Mouse (Mus musculus): ENCODE results near the gene Chrnb2. TPM values are rescaled to one million over a fixed set of nuclear protein-coding genes. Genes with fewer than 3 reads are reported as not detected.

The Chrnb2 gene
- total RNA-seq, 2 experiments from 2014 or later: 0.38 to 1.0 TPM

DNA sequence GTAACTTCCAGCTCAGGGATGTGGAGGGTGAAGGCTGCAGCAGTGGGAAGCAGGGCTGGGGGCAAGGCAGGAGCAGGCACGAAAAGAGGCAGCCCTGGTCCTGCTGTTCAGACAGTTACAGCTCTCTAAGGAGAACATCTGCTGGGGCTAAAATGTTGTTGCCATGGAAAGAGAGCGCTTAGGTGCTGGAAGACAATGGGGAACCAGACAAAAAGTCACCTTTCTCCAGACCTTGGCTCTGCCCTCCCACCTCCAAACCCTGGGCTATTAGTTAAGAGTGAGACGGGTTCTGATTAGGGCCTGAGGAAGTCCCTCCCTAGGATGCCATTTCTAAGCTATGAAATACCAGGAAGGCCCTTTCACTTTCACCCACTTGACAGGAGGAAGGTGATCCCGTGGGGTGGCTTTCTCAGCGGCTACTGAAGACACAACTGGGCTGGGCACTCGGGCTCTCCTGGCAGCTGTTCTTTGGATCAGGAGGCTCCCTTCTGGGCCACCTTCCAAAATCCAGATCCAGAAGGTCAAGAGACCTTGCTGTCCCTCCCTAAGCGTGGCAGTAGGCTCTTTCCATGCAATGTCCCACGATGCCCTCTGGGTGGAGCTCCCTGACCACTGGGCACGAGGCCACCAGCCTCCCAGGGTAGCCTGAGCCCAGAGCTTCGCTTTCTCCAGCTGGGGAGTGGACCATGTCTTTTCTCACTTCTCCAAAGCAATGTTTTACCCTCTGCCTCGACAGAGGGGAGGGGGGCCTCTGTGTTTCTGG, 20.7 kb upstream of the Chrnb2 start:
- ATAC-seq (replicated peaks; ENCODE audit: low FRiP score, low TSS enrichment, poor library complexity, severe bottlenecking): peak; percentile 77

DNA sequence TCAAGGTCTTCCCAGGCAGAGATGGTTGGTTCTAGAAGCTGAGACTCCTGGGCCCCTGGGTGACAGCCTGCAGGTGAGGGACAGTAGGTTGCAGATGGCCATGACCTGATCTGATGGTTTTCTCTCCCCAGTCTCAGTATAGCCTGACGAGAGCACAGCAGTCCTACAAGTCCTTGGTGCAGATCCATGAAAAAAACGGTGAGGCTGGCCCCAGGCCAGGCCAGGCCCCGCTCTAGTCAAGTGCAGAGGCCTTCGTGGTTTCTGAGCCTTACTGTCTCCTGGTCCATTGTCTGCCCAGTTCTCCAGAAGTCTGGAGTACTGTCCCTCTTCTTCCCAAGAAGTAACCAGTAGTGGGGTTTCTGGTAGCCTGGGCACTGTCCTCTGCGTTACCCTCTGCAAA, 17.2 kb upstream of the Chrnb2 start:
- no peak for ATAC-seq (replicated peaks; ENCODE audit: low FRiP score, low TSS enrichment, poor library complexity, severe bottlenecking)

DNA sequence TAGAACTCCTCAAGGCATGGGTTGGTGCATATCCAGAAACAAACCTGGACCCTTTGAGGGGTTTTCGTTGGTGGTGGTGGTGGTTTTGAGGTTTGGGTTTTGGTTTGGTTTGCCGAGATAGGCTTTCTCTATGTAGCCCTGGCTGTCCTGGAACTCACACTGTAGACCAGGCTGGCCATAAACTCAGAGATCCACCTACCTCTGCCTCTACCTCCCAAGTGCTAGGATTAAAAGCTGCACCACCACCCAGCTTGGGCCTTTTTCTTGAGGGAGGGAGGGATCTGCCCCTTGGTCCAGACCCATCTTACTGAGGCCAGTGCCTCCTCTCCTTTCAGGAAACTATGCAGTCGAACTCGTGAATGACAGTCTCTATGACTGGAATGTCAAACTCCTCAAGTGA, 15.7 kb upstream of the Chrnb2 start:
- no peak for ATAC-seq (replicated peaks; ENCODE audit: low FRiP score, low TSS enrichment, poor library complexity, severe bottlenecking)

DNA sequence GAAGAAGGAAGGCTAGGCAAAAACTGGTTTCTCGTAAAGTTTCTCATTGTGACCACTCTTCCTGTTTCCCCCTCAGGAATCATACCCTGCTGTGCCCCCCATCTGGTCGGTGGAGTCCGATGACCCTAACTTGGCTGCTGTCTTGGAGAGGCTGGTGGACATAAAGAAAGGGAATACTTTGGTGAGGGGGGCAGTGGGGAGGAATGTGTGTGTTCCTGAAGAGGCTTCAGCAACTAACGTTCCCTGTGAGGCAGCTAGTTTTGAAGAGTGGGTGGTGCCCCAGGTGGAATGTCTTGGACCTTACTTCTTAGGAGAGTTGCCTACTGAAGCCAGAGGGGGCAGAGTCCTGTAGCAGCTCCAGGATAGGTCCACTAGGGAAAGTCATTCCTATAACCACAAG, 11.6 kb upstream of the Chrnb2 start:
- no peak for ATAC-seq (replicated peaks; ENCODE audit: low FRiP score, low TSS enrichment, poor library complexity, severe bottlenecking)

DNA sequence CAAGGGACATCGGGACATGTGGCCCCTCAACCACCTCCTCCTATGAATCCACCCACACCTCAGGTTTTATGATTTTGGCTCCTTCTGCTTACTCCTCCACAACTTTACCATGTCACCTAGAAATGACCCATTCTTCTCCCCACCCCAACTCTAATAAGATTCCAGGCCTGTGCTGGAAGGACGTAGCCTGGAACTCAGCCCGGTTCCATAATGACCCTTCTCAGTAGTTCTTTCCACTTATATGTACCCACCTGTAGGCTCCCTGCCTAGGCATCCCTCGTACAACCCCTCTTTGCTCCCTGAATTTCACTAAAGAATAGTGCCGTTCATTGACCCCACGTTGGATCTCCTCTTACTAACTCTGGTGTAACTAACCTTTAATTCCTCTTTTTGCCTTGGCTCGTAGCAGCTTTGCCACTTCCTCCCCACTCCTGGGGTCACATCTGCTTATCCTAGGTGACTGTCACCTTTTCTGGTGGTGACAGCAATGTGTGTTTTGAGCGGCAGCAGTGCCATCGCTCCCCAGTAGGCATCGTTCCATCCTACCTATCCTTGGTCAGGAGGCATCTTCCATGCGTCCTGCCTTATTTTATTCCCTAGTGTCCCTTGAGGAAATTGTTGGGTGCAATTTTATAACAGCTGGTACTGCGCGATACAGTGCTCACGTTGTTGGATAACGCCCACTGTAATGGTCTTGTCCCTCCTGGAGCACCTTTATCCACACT, 10.0 kb upstream of the Chrnb2 start:
- no peak for ATAC-seq (replicated peaks; ENCODE audit: low FRiP score, low TSS enrichment, poor library complexity, severe bottlenecking)

DNA sequence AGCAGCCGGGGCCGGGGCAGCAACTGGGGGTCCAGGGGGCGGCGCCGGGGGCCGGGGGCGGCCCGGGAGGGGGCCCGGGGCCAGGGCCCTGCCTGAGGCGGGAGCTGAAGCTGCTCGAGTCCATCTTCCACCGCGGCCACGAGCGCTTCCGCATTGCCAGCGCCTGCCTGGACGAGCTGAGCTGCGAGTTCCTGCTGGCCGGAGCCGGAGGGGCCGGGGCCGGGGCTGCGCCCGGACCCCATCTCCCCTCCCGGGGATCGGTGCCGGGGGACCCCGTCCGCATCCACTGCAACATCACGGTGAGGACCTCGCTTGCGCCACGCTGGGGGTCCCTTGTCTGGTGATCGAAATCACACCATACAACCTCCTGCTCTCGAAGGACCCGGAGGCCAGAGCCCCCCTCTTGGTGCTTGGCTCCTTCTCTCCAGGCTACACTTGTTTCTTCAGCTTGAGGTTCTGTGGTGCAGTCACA, 9.3 kb upstream of the Chrnb2 start:
- no peak for ATAC-seq (replicated peaks; ENCODE audit: low FRiP score, low TSS enrichment, poor library complexity, severe bottlenecking)

DNA sequence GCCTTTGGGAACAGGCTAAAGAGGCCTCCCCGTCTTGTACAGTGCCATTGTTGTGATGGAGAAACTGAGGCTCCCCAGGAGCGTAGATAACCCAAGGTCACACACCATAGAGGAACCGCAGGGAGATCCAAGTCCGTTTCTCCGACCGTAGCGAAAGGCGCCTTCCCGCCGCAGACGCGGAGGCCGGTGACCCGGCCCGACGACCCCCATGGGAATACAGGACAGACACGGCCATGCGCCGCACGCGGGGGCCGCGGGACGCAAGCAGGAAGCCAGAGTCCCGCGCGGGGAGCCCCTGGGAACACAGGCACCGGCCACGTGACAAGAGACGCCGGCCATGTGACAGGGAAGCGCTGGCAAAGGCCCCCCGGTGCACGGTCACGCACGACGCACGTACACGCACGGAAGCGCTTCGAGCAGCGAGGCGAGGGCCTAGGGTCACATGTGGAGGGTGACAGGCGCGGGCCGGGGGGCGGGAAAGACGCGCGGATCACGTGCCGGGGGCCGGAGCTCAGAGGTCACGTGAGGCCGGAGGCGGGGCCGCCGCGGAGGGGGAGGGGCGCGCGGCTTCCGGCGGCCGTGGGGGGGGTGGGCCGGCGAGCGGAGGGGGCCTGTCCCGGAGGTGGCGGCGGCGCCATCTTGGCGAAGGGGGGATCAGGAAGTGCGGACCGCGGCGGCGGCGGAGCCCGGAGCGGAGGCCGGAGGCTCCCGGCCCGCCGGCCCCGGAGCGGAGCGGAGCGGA, 8.7 kb upstream of the Chrnb2 start, which contains the start of gene Ube2q1:
TSS of gene Ube2q1 (plus strand) at position 649 of the 742 bp plus-strand sequence.
- ATAC-seq (replicated peaks; ENCODE audit: low FRiP score, low TSS enrichment, poor library complexity, severe bottlenecking): peak; percentile 79

DNA sequence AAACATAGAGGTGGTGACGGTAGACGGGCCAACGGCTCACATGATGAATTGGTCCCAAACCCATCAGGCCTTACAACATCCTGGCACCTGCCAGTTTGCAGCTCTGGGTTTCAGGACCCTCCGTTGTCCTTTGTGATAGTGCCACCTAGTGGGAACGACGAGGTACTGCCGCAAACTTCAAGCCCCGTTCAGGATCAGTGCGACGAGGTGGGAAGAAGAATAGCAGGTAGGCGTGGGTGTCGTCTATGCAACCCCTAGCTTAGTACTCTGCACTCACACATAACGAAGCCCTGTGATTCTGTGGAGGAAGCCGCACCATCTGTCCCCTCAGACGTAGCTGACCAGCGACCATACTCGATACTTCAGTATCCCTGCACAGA, 8.1 kb upstream of the Chrnb2 start:
- ATAC-seq (replicated peaks; ENCODE audit: low FRiP score, low TSS enrichment, poor library complexity, severe bottlenecking): peak; percentile 74

DNA sequence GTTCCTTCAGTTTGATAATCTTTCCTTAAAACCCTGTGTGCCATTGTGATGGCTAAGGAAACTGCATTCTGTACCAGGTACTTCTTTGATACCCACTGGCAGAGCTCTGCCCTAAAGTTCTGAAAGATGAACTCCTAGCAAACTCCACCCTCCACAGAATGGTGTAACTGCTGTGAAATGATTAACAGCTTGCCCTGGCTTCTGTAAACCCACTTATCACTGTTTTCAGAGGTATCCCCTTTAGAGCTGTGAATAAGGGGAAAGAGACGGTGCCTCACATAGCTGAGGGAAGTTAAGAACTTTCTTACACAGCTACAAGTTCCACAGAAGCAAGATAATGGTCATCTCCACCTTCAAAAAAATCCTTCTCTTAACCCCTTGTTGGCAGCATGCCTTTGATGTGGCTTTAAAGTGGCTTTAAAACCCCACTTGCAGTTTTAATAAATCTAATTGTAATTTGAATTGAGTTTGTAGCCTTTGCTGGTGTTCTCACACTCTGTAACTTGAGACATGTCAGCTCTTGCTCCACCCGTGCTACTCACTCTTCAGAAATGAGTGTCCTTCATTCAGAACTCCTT, 6.1 kb upstream of the Chrnb2 start:
- ATAC-seq (replicated peaks; ENCODE audit: low FRiP score, low TSS enrichment, poor library complexity, severe bottlenecking): no peak

DNA sequence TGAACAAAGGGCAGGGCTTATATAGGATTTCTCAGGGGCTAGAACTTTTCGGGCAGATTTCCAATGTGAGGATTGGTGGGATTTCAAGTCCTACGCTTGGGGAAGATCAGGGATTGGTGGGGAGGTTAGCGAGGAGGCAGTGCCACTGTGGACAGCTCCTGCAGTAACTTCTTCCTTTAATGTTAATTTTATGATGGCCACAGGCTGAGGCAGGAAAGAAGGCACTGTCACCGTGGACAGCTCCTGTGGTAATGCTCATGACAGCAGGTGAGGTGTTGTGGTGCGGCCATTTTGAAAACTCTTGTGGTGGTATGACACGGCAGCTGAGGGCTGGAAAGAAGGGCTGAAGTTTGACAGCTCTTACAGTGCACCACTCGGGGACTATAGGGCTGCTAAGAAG, 5.2 kb upstream of the Chrnb2 start:
- ATAC-seq (replicated peaks; ENCODE audit: low FRiP score, low TSS enrichment, poor library complexity, severe bottlenecking): no peak

DNA sequence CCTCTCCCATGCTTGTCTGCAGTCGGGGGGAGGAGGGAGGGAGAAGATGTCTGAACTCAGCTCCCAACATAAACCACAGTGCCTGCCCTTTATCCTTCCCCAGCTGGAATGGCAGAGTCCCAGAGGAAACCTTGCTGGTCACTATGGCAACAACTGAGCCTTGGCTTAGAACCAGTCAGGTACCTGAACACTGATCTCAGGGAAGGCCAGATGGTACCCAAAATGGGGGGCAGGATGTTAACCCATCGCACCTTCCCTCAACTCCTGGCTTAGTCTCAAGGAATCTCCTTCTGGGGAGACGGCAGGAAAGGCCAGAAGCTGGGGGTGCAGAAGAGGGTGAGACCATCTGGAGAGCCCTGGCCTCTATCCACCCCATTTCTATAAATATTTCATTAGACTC, 4.6 kb downstream of the Chrnb2 start:
- no peak for ATAC-seq (replicated peaks; ENCODE audit: low FRiP score, low TSS enrichment, poor library complexity, severe bottlenecking)

DNA sequence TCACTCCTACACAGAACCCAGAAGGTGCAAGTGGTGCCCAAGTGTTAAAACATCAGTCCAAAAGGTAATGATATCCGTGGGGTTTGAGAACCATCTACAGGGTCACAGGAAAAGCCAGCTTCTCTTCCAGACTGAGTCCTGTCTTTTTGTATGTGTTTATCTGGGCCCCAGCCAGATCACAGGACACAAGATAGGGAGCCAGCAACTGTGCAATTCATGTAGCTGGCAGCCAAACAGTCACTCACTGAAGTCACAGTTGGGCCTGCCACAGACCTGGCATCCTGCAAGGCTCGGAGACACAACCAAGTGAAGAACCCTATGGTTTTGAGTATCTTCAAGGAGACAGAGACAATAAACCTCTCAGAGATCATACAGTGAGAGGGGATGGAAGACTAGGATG, 6.6 kb downstream of the Chrnb2 start:
- no peak for ATAC-seq (replicated peaks; ENCODE audit: low FRiP score, low TSS enrichment, poor library complexity, severe bottlenecking)

DNA sequence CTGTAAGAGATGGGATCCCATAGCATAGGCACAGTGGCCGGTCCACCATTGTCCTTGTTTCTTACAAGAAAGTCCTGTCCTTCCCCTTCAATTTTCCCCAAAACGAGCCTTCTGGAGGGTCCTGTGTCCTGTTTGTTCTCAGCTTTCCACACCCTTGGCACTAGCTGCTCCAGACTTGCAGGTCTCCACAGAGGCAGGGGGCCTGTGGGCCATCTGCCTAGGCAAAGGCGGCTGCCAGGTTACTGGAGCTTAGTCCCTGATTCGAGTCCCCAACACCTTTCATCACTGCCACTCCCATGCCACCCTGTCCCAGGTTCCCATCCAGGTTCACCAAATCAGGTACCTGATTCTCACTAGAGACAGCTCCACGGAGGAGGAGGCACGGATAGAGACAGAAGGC, 9.1 kb downstream of the Chrnb2 start:
- no peak for ATAC-seq (replicated peaks; ENCODE audit: low FRiP score, low TSS enrichment, poor library complexity, severe bottlenecking)

DNA sequence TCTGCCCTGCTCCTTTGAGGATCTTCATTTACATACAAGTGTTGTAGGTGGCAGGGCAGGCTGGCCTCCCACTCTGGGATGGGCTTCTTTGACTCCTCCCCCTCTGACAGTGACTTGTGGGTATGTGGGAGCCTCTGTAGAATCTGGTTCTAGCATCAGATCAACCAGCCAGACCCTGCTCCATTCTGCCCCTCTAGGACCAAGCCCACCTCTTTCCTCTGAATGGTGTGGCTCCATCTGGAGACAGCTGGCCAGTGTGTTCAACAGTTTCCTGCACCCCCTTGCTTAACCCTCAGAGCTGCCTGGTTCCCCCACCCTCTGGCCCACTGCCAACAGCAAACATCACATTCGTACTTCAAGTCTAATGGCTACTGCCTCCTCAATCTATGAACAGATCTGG, 12.1 kb downstream of the Chrnb2 start:
- no peak for ATAC-seq (replicated peaks; ENCODE audit: low FRiP score, low TSS enrichment, poor library complexity, severe bottlenecking)

DNA sequence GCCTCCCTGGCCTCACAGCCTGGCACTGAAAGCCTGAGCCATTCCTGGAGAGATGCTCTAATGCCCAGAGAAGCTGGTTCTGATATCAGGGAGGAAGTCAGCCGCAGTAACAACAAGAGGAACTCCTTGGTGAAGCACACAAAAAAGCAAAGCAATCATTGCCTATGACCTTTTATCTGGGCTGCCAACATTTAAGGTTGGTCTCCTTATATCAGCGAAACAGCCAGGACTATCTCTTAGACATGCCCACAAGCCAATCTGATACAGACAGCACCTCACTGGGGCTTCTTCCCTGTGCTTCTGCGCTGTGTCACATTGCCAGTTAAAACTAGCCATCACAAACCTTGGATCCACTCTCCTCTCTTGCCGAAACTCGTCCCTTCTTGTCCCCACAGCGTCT, 25.9 kb downstream of the Chrnb2 start:
- no peak for ATAC-seq (replicated peaks; ENCODE audit: low FRiP score, low TSS enrichment, poor library complexity, severe bottlenecking)

DNA sequence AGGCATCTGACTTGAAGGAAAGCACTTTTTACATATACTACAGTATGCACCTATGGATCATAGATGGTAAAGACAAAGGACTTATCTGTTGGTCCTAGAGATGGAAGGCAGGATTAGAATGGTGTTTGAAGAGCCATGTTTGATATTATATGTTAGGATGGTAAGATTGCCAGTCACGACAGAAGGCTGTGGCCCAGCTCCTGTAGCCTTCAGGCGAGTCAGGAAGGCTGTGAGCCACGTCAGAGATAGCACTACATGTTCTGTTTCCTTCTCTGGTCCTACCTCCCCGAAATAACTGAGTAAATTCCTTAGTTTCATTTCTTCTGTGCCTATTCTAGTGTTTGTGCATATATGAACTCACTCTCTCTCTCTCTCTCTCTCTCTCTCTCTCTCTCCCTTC, 32.3 kb downstream of the Chrnb2 start:
- ATAC-seq (replicated peaks; ENCODE audit: low FRiP score, low TSS enrichment, poor library complexity, severe bottlenecking): no peak

DNA sequence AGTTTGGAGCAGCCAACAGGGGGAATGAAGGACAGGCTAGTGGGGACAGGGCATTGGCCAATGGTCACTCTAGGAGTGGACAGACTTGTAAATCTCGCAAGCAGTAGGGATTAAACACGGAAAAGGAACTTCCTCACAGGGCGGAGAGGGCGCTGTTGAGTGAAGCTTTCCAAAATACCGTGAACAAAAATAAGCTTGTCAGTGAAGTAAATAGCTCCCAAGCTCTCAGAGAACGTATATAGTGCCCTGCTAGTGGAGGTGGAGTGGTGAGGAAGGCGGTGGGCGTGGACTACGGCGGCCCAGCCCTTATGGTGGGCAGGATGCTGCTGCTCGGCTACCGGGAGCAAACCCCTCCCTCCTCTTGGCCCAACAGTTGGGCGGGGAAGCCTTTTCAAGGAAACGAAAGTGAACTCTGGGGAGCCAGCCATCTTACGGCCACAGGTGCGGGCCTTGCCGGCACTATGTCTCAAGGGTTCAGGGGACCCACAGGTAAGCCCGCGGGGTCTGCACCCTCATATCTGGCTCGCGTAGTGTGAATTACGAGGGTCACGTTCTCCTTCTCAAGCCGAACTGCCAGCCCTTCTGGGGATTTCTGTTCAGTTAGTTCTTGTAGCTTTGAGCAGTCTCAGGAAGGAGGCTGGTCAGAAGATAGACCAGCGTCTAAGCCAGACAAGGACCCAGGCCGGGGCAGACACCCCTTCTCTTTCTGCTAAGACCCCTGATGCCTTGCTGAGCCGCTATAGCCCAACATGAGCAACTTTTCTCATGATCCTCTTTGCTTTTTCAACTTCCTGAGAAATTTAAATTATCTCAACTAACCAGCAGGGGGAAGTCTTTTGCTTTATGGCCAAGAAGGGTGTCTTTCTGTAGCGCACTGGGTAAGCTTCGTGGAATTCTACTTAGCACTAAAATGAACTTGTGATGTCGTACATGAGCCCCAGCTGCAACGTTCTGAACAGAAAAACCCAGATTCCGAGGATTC, 33.8 kb downstream of the Chrnb2 start:
- peak; percentile 96 for ATAC-seq (replicated peaks; ENCODE audit: low FRiP score, low TSS enrichment, poor library complexity, severe bottlenecking)

DNA sequence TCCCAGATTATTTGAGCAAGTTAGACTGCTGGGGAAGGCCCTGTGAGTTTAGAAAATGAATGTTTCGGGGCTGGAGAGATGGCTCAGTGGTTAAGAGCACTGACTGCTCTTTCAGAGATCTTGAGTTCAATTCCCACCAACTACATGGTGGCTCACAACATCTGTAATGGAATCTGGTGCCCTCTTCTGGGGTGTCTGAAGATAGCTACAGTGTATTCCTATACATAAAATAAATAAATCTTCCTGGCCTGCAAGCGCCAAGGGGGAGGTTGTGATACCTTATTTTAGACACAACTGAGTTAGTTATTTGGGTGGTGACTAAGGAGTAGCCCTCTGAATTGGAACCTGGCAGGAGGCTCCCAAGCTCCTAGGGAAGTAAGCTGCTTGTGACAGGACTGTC, 35.6 kb downstream of the Chrnb2 start:
- no peak for ATAC-seq (replicated peaks; ENCODE audit: low FRiP score, low TSS enrichment, poor library complexity, severe bottlenecking)

DNA sequence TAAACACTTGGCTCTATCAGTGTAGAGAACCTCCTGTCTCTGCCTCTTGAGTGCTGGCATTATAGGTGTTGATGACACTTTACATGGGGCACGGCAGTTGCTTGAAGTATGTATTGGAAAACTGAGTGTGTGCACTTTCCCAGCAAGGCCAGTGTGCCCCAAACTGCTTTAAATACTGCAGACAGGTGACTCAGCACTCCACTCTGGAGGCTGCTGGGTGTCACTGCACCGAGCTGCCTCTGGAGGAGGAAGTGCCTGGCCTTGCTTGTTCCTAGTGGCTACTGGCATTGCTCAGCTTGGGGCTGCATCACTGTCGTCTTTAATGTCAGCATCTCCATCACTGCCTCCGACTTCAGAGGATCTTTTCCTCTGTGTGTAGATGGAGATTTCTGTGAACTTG, 37.4 kb downstream of the Chrnb2 start:
- ATAC-seq (replicated peaks; ENCODE audit: low FRiP score, low TSS enrichment, poor library complexity, severe bottlenecking): peak; percentile 83
